Mouse (Mus musculus): Measurements from ENCODE around the gene Olfr1396. TPM values are rescaled to one million over a fixed set of nuclear protein-coding genes. Genes with fewer than 3 reads are reported as not detected.

Gene Olfr1396
- polyA plus RNA-seq, 1 experiment from 2014 or later: not detected

DNA sequence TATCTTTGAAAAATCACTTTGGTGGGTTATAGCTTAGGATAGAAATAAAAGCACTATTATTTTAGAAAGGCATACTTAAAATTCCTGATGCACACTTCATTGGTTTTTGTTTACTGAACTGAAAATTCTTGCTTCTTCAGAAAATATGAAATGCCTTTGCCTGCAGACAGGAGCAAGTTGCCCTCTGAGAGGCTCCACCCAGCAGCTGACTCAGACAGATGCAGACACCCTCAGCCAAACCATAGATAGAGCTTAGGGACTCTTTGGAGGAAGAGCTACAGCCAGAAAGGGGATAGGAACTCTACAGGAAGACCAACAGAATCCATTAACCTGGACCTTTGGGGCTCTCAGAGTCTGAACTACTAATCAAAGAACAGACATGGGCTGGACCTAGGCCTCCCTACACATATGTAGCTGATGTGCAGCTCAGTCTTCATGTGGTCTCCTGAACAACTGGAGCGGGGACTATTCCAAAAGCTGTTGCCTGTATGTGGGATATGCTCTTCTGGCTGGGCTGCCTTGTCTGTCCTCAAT lies 22.6 kb downstream of the Olfr1396 start:
- no peak for ATAC-seq
- Histone ChIP-seq H3K27ac (ENCODE audit: low read depth, low read length) (no peak overlapping the region), H3K9ac (ENCODE audit: low read depth, low read length) (no peak overlapping the region), H3K4me1 (ENCODE audit: control insufficient read depth, insufficient read depth, low read depth, low read length) (no peaks in the 10 kb centered on the region), H3K27me3 (replicated peaks; ENCODE audit: control insufficient read depth, insufficient read depth, low read length) (no peaks in the 10 kb centered on the region), H3K4me3 (ENCODE audit: low read length) (no peak overlapping the region), H3K4me2 (ENCODE audit: low read length) (no peak overlapping the region), H3K9me3 (ENCODE audit: control insufficient read depth, low read length) (no peaks in the 10 kb centered on the region), H3K36me3 (ENCODE audit: control insufficient read depth, insufficient read depth, low read length) (no peaks in the 10 kb centered on the region)
- WGBS: 92% methylated on average over 1 of the region's 1 CpGs

DNA sequence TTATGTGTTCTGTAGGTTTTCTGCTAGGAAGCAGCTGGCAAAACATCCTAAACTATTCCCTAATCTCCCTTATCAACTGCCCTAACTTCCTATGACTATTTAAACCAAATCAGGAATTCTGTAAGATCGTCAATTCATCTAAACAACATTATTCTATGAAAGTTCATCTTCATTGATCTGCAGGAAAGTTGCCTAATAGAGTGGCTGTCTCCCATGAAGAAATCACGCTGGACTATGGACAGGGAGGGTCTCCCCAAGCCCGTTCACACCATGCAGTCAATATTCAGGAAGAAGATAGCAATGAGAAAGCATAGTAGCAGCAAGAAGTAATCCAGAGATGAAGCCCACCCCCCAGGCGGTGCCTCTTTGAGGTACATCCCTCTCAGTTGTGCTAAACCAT lies 23.5 kb downstream of the Olfr1396 start:
- WGBS: 81% methylated on average over 4 of the region's 4 CpGs
- no peaks in the 10 kb centered on the region for H3K36me3 ChIP-seq (ENCODE audit: control insufficient read depth, insufficient read depth, low read length)
- H3K27ac ChIP-seq (ENCODE audit: low read depth, low read length): no peak overlapping the region
- ATAC-seq: no peak
- H3K4me1 ChIP-seq (ENCODE audit: control insufficient read depth, insufficient read depth, low read depth, low read length): no peaks in the 10 kb centered on the region
- H3K9me3 ChIP-seq (ENCODE audit: control insufficient read depth, low read length): no peaks in the 10 kb centered on the region
- H3K9ac ChIP-seq (ENCODE audit: low read depth, low read length): no peak overlapping the region
- no peaks in the 10 kb centered on the region for H3K27me3 ChIP-seq (replicated peaks; ENCODE audit: control insufficient read depth, insufficient read depth, low read length)
- no peak overlapping the region for H3K4me3 ChIP-seq (ENCODE audit: low read length)
- H3K4me2 ChIP-seq (ENCODE audit: low read length): no peak overlapping the region

DNA sequence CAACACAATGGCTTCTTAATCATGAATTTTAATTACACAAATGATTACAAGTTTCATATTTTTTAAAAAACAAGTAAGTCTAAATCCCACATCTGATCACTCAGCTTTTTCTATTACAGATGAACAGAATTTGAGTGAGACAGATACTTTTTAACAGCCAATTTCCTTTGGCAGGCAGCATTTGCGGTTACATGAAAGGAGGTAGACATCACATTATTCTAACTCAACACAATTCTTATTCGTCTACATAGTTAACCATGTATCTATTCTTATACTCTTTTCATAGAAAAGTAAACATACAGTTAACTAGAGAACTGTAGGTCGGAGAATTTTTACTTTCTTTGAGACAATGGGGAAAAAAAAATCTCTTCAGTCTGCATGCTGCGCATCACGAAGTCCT lies 24.1 kb downstream of the Olfr1396 start:
- no peaks in the 10 kb centered on the region for H3K9me3 ChIP-seq (ENCODE audit: control insufficient read depth, low read length)
- no peak overlapping the region for H3K9ac ChIP-seq (ENCODE audit: low read depth, low read length)
- no peak overlapping the region for H3K4me3 ChIP-seq (ENCODE audit: low read length)
- no peaks in the 10 kb centered on the region for H3K36me3 ChIP-seq (ENCODE audit: control insufficient read depth, insufficient read depth, low read length)
- no peak overlapping the region for H3K4me2 ChIP-seq (ENCODE audit: low read length)
- 87% methylated on average over 5 of the region's 5 CpGs for WGBS
- H3K4me1 ChIP-seq (ENCODE audit: control insufficient read depth, insufficient read depth, low read depth, low read length): no peaks in the 10 kb centered on the region
- H3K27ac ChIP-seq (ENCODE audit: low read depth, low read length): no peak overlapping the region
- H3K27me3 ChIP-seq (replicated peaks; ENCODE audit: control insufficient read depth, insufficient read depth, low read length): no peaks in the 10 kb centered on the region
- ATAC-seq: no peak

DNA sequence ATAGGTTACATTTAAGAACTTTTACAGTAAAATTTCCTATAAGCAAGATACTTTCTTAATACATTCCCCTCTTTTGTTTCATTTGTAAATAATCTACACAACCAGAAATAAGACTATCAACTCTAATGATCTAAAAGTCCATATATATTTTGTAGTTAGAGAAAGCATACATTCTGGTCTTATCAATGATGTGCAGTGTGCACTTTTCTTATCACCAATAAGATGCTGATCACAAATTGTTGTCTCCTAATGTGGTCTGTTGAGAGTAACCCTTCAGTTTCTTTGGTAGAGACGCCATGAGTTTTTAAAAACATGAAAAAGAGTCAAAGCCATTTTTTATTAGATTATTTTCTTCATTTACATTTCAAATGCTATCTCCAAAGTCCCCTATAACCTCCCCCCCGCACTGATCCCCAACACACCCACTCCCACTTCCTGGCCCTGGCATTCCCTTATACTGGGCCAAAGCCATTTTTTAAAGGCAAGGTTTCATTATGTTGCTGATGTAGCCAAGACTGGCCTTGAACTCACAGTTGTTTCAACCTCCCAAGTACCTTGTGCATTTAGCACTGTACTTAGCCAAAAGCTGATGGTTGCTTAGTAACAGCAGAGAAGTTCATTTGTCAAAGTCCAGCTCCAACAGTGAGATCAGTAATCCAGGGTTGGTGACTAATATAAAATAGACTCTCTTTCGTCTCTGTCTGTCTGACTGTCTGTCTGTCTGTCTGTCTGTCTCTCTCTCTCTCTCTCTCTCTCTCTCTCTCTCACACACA lies 24.8 kb downstream of the Olfr1396 start:
- no peaks in the 10 kb centered on the region for H3K9me3 ChIP-seq (ENCODE audit: control insufficient read depth, low read length)
- WGBS: 82% methylated on average over 3 of the region's 3 CpGs
- no peak overlapping the region for H3K4me2 ChIP-seq (ENCODE audit: low read length)
- H3K27ac ChIP-seq (ENCODE audit: low read depth, low read length): no peak overlapping the region
- H3K4me3 ChIP-seq (ENCODE audit: low read length): no peak overlapping the region
- no peak for ATAC-seq
- H3K9ac ChIP-seq (ENCODE audit: low read depth, low read length): no peak overlapping the region
- H3K4me1 ChIP-seq (ENCODE audit: control insufficient read depth, insufficient read depth, low read depth, low read length): no peaks in the 10 kb centered on the region
- no peaks in the 10 kb centered on the region for H3K36me3 ChIP-seq (ENCODE audit: control insufficient read depth, insufficient read depth, low read length)
- H3K27me3 ChIP-seq (replicated peaks; ENCODE audit: control insufficient read depth, insufficient read depth, low read length): no peaks in the 10 kb centered on the region

DNA sequence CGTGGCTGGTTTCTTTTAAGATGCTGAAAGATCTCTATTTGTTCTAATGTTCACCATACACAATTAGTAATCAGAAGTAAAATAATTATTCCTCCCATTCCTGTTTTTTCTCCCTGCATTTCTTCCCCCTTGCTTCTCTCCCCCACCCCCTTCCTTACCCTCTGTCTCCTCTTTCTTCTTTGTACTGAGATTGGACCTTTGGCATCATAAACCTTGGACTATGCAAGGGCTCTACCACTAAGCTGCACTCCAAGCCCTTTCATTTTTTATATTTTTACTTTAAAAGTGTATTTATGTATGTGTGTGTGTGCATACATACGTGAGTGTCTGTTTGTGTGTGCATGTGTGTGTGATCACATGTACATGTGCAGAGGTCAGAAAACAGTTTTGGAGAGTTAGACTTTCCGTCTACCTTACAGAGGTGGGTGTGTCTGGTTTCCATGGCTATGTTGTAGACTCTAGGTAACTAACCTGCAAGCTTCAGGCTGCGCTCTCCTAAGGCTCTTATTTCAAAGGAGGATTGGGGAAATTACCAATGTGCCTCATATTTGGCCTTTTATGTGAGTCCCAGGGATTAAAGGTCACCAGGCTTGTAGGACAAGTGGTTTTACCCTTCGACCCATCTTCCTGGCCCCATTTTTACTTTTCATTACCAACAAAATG lies 25.6 kb downstream of the Olfr1396 start:
- Histone ChIP-seq H3K27me3 (replicated peaks; ENCODE audit: control insufficient read depth, insufficient read depth, low read length) (no peaks in the 10 kb centered on the region), H3K36me3 (ENCODE audit: control insufficient read depth, insufficient read depth, low read length) (no peaks in the 10 kb centered on the region), H3K9ac (ENCODE audit: low read depth, low read length) (no peak overlapping the region), H3K4me3 (ENCODE audit: low read length) (no peak overlapping the region), H3K27ac (ENCODE audit: low read depth, low read length) (no peak overlapping the region), H3K9me3 (ENCODE audit: control insufficient read depth, low read length) (no peaks in the 10 kb centered on the region), H3K4me1 (ENCODE audit: control insufficient read depth, insufficient read depth, low read depth, low read length) (no peaks in the 10 kb centered on the region), H3K4me2 (ENCODE audit: low read length) (no peak overlapping the region)
- WGBS: 94% methylated on average over 5 of the region's 5 CpGs
- ATAC-seq: no peak

DNA sequence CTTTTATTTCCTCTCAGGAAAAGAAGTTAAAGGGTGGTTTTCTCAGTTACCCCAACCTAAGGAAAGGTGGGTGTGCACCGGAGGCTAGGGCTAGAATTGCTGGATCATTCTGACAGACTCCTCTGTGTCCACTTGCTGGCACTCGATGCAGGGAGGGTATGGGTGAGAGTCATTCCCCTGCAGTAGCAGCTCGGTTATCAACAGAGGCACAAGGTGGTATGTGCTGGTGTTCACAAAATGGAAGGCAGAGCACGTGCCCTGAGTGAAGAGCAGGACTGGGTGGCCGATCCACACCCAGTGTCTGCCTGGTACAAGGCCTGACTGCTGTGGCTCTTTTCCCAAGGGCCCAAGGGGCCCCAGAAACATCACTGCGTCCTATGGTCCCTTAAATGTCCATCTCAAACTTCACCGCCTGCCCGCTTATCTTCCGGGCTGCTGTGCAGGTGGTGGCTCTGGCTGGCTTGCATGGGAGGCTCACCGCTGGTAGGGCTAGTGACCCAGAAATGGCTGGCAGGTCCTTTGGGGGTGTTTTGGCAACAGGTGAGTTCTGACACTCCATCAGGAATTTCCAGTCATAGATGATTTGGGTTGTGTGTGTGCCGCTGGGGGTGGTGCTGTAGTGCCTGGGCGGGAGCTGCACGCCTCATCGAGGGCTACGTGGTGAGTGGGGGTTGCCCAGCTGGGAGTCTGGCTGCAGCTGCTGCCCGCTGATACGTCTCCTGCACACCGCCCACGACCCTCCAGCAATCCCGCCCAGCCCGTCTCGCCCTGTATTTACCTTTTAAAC lies 26.7 kb downstream of the Olfr1396 start:
- Histone ChIP-seq H3K4me2 (ENCODE audit: low read length) (peak overlapping the region; percentile 40), H3K4me3 (ENCODE audit: low read length) (no peak overlapping the region), H3K4me1 (ENCODE audit: control insufficient read depth, insufficient read depth, low read depth, low read length) (no peaks in the 10 kb centered on the region), H3K27ac (ENCODE audit: low read depth, low read length) (no peak overlapping the region), H3K9ac (ENCODE audit: low read depth, low read length) (no peak overlapping the region), H3K9me3 (ENCODE audit: control insufficient read depth, low read length) (no peaks in the 10 kb centered on the region), H3K27me3 (replicated peaks; ENCODE audit: control insufficient read depth, insufficient read depth, low read length) (no peaks in the 10 kb centered on the region), H3K36me3 (ENCODE audit: control insufficient read depth, insufficient read depth, low read length) (no peaks in the 10 kb centered on the region)
- WGBS: 41% methylated on average over 22 of the region's 22 CpGs
- ATAC-seq: no peak

DNA sequence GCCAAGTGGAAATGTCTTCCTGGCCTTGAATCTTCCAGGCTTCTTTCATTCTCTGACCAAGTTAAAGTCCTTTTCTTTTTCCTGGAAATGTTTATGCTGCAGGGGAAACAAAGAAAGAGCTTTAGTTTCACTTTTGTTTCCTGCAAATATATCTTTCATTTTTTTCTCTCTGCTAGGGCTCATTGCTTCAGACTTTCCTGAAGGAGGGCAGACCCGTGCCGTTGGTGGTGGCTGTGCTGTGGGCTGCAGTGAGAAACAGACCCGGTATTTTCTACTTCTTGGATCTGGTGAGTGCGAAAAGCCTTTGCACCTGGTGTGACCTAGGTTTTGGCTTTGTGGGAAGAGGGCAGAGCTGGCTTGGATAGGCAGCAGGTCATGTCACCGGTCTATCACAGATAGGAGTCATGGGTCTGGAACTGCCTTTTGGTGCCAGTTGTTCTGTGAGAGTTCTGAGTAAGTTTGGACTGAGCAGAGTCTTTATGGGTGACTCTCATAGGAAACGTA lies 27.8 kb downstream of the Olfr1396 start:
- H3K4me2 ChIP-seq (ENCODE audit: low read length): no peak overlapping the region
- no peak overlapping the region for H3K27ac ChIP-seq (ENCODE audit: low read depth, low read length)
- H3K9me3 ChIP-seq (ENCODE audit: control insufficient read depth, low read length): no peaks in the 10 kb centered on the region
- no peak for ATAC-seq
- H3K4me3 ChIP-seq (ENCODE audit: low read length): no peak overlapping the region
- no peak overlapping the region for H3K9ac ChIP-seq (ENCODE audit: low read depth, low read length)
- no peaks in the 10 kb centered on the region for H3K4me1 ChIP-seq (ENCODE audit: control insufficient read depth, insufficient read depth, low read depth, low read length)
- H3K36me3 ChIP-seq (ENCODE audit: control insufficient read depth, insufficient read depth, low read length): no peaks in the 10 kb centered on the region
- 74% methylated on average over 6 of the region's 6 CpGs for WGBS
- no peaks in the 10 kb centered on the region for H3K27me3 ChIP-seq (replicated peaks; ENCODE audit: control insufficient read depth, insufficient read depth, low read length)

DNA sequence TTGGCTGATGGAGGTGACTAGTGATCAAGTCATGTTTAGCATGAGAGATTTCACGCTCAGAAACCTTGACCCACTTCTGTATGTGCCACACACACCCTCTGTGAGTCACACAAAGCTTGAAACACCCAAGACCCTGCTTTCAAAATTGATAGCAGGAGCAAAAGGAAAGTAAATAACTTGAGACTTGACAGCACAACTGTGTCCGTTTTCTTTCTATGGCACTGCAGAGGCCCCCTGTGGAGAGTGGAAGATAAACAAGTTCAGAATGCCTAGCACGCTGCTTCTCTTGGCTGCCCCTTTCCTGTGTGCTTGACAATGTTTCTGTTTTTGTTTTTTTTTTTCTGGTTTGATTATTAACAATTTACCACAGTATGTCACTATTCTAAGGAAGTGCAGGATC lies 29.8 kb downstream of the Olfr1396 start:
- ATAC-seq: no peak
- 36% methylated on average over 3 of the region's 3 CpGs for WGBS

DNA sequence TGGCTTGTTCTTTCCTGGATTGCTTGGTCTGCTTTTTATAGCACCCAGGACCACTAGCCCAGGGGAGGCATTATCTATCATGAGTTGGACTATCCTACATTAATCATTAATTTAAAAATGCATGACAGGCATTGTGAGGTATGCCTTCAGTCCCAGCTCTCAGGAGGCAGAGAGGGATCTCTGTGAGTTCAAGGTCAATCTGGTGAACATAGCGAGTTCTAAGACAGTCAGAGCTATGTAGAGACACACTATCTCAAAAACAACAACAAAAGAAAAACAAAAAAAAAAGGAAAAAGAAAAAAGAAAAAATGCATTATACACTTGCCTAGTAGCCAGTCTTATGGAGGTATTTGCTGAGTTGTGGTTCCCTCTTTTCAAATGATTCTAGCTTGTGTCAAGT lies 30.3 kb downstream of the Olfr1396 start:
- Histone ChIP-seq H3K4me2 (ENCODE audit: low read length) (no peak overlapping the region), H3K9me3 (ENCODE audit: control insufficient read depth, low read length) (no peaks in the 10 kb centered on the region), H3K4me1 (ENCODE audit: control insufficient read depth, insufficient read depth, low read depth, low read length) (no peaks in the 10 kb centered on the region), H3K27ac (ENCODE audit: low read depth, low read length) (no peak overlapping the region), H3K9ac (ENCODE audit: low read depth, low read length) (no peak overlapping the region), H3K4me3 (ENCODE audit: low read length) (no peak overlapping the region), H3K27me3 (replicated peaks; ENCODE audit: control insufficient read depth, insufficient read depth, low read length) (no peaks in the 10 kb centered on the region), H3K36me3 (ENCODE audit: control insufficient read depth, insufficient read depth, low read length) (no peaks in the 10 kb centered on the region)
- no peak for ATAC-seq
- WGBS: 82% methylated on average over 1 of the region's 1 CpGs

More for the DNA sequence above, 29.8 kb downstream of the Olfr1396 start:
- no peaks in the 10 kb centered on the region for H3K4me1 ChIP-seq (ENCODE audit: control insufficient read depth, insufficient read depth, low read depth, low read length)
- H3K27me3 ChIP-seq (replicated peaks; ENCODE audit: control insufficient read depth, insufficient read depth, low read length): no peaks in the 10 kb centered on the region
- no peaks in the 10 kb centered on the region for H3K9me3 ChIP-seq (ENCODE audit: control insufficient read depth, low read length)
- H3K27ac ChIP-seq (ENCODE audit: low read depth, low read length): no peak overlapping the region
- H3K9ac ChIP-seq (ENCODE audit: low read depth, low read length): no peak overlapping the region
- H3K36me3 ChIP-seq (ENCODE audit: control insufficient read depth, insufficient read depth, low read length): no peaks in the 10 kb centered on the region
- no peak overlapping the region for H3K4me2 ChIP-seq (ENCODE audit: low read length)
- H3K4me3 ChIP-seq (ENCODE audit: low read length): no peak overlapping the region
